Mouse (Mus musculus) kidney, embryonic 16.5 days (tissue): ENCODE measurements around the gene Ccdc34. TPM values are rescaled to one million over a fixed set of nuclear protein-coding genes. Genes with fewer than 3 reads are reported as not detected.

Experiments
- ATAC-seq: fragments of 200-750 bp; cut with Nextera tagmentation; 2 replicates; pipeline ENCODE4 v1.8.0; 2017; ENCODE audit warnings: moderate TSS enrichment; ENCODE audit not compliant: low FRiP score, low TSS enrichment
- H3K27ac ChIP-seq: fragments of 300-500 bp; sonication (generic); 2 replicates; pipeline ENCODE4 v1.5.1; 2014; ENCODE audit warnings: low read length
- H3K27me3 ChIP-seq: fragments of 300-500 bp; sonication (generic); 2 replicates; pipeline ENCODE4 v1.6.1; 2014; ENCODE audit warnings: low read length, control low read depth, mixed read lengths; ENCODE audit not compliant: insufficient read depth
- H3K36me3 ChIP-seq: fragments of 300-500 bp; sonication (generic); 2 replicates; pipeline ENCODE4 v1.6.1; 2014; ENCODE audit warnings: low read length, control low read depth, mixed read lengths; ENCODE audit not compliant: insufficient read depth
- H3K4me1 ChIP-seq: fragments of 300-500 bp; sonication (generic); 2 replicates; pipeline ENCODE4 v1.6.1; 2014; ENCODE audit warnings: low read length, control low read depth, mixed read lengths; ENCODE audit not compliant: insufficient read depth
- H3K4me2 ChIP-seq: fragments of 300-500 bp; sonication (generic); replicated peaks from 2 replicates; pipeline ENCODE4 v1.6.1; 2014; ENCODE audit warnings: low read depth, low read length
- H3K4me3 ChIP-seq: fragments of 300-500 bp; sonication (generic); 2 replicates; pipeline ENCODE4 v1.5.1; 2014; ENCODE audit warnings: mild to moderate bottlenecking, low read length
- H3K9ac ChIP-seq: fragments of 300-500 bp; sonication (generic); replicated peaks from 2 replicates; pipeline ENCODE4 v1.6.1; 2014; ENCODE audit warnings: low read length
- H3K9me3 ChIP-seq: fragments of 300-500 bp; sonication (generic); 2 replicates; pipeline ENCODE4 v1.6.1; 2016; ENCODE audit warnings: low read length, control low read depth
- WGBS: fragments of 180-500 bp; shearing (Covaris S2); extraction: QIAGEN DNeasy Blood & Tissue Kit; methylation state at CpG from one replicate; pipeline ENCODE4 v1.1.7; 2014; 5-methylcytosine and 5-hydroxymethylcytosine counted together
- polyA plus RNA-seq: library from polyadenylated mRNA; unstranded; fragments of >200 nt; fragmentation: Nextera tagmentation; extraction: Ambion mirVana; gene quantifications from 2 replicates; pipeline ENCODE4 v1.2.1, GENCODE M21; 2015

Gene Ccdc34
- polyA plus RNA-seq, 1 experiment from 2014 or later = 39.5 TPM

DNA sequence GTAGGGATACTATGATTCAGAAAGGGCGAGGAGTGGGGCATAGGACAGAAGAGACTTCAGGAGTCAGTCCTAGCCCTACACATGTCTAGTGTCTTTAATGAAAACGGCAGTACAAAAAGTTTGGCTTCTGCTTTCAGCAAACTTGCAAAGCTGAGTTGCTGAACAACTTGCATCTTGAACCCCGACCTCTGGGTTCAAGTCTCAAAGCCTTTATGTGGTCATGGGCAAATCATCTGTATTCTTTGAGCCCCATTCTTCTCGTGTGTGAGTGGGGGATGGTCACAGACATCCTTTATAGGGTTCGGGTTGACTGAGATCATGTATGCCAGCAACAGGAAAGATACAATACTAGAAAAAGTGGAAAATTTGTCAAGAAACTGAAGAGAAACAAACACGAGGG is 164.0 kb downstream of the Ccdc34 start:
- Histone ChIP-seq H3K36me3 (no peaks in the 10 kb centered on the region), H3K27ac (peak overlapping the region; percentile 52; the same call in 1 of the 2 replicates)
- 65% methylated on average over 6 of the region's 6 CpGs for WGBS

GRCm38 (mm10) chr2:110182248-110182647 is 164.6 kb downstream of the Ccdc34 start:
- Histone ChIP-seq H3K27ac (peak overlapping the region; percentile 52), H3K27me3 (no peaks in the 10 kb centered on the region), H3K9me3 (no peaks in the 10 kb centered on the region), H3K36me3 (no peaks in the 10 kb centered on the region), H3K9ac (no peak overlapping the region), H3K4me1 (peaks cover 68% of the 10 kb centered on the region), H3K4me3 (no peak overlapping the region), H3K4me2 (no peak overlapping the region)
- no peak for ATAC-seq
- WGBS = 46% methylated on average over 6 of the region's 6 CpGs

More for the DNA sequence above, 164.0 kb downstream of the Ccdc34 start:
- ATAC-seq = no peak
- no peaks in the 10 kb centered on the region for H3K27me3 ChIP-seq
- H3K4me3 ChIP-seq = no peak overlapping the region
- peaks cover 68% of the 10 kb centered on the region for H3K4me1 ChIP-seq
- H3K4me2 ChIP-seq = no peak overlapping the region
- H3K9me3 ChIP-seq = no peaks in the 10 kb centered on the region
- H3K9ac ChIP-seq = no peak overlapping the region

GRCm38 (mm10) chr2:110182795-110183486 is 165.3 kb downstream of the Ccdc34 start:
- Histone ChIP-seq H3K4me1 (peaks cover 70% of the 10 kb centered on the region), H3K27me3 (no peaks in the 10 kb centered on the region), H3K9ac (no peak overlapping the region), H3K9me3 (no peaks in the 10 kb centered on the region), H3K4me3 (no peak overlapping the region), H3K27ac (peak overlapping the region; percentile 52; the same call in 1 of the 2 replicates), H3K36me3 (no peaks in the 10 kb centered on the region), H3K4me2 (no peak overlapping the region)
- WGBS = 65% methylated on average over 4 of the region's 4 CpGs
- ATAC-seq = no peak

- 88% methylated on average over 1 of the region's 1 CpGs for WGBS
- H3K4me1 ChIP-seq = peaks cover 75% of the 10 kb centered on the region
- no peak overlapping the region for H3K27ac ChIP-seq
- H3K4me3 ChIP-seq = no peak overlapping the region
- H3K27me3 ChIP-seq = no peaks in the 10 kb centered on the region
- H3K4me2 ChIP-seq = no peak overlapping the region
- H3K9me3 ChIP-seq = no peaks in the 10 kb centered on the region
- no peak overlapping the region for H3K9ac ChIP-seq
- H3K36me3 ChIP-seq = no peaks in the 10 kb centered on the region
- ATAC-seq = no peak
These were observed 166.5 kb downstream of the Ccdc34 start for GRCm38 (mm10) chr2:110184071-110184470.

DNA sequence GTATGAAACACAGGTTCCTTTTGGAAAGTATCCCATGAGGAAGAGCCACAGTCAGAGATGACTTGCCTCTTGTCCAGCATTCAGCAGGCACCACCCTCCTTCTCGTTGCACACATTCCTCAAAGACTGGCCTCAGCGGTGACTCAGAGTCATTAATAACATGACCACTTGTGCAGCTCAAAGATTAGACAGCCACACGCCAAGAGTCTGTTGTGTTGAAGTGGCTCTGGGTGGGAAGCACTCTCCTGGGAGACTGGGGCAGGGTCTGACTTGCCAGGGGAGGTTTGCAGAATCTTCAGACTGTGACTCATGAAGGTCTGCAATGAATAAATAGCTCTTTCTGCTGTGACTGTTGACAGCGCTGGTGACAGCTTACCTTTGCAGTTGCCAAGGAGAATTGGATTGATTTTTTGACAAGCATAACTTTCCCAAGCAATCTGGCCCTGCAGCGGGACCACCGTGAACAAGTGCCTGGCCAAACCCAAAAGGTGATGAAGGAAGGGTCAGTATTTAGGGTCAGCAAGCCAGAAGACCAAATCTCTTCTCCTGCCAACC is 168.9 kb downstream of the Ccdc34 start:
- 33% methylated on average over 6 of the region's 6 CpGs for WGBS
- no peaks in the 10 kb centered on the region for H3K36me3 ChIP-seq
- H3K4me1 ChIP-seq = peaks cover 72% of the 10 kb centered on the region
- H3K9ac ChIP-seq = no peak overlapping the region
- H3K27ac ChIP-seq = peak overlapping the region; percentile 66
- H3K4me2 ChIP-seq = no peak overlapping the region
- no peak overlapping the region for H3K4me3 ChIP-seq
- ATAC-seq = peak; percentile 44; the same call in 1 of the 2 replicates
- H3K27me3 ChIP-seq = no peaks in the 10 kb centered on the region
- H3K9me3 ChIP-seq = no peaks in the 10 kb centered on the region

DNA sequence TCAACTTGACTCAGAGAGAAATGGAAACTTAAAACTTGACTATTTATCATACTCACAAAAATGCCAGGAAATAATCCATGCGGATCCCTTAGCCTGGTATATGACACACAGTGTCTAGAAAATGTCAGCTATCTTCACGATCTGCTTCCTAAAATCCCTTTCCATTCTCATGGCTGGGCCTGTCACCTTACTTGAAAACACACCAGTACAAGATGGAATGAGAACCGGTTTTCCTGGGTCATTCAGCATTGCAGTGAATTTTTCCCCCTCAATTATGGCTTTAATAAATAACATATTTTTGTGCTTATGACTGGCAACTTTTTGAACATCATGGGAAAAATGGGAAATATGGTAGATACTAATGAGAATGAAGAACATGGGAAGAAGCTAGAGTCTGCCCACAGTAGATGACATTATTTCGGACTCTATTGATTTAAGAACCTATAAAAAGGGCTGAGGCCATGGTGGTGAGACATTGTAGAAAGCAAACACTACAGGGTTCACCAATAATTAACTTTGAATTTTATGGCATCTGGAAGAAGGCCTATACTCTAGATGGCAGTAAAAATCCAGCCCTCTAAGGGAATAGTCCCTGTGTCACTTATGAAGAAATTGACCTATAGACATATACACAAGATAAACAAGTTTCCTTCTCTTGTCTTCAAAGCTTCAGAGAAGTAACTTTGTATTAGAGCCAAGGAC is 171.2 kb downstream of the Ccdc34 start:
- H3K4me3 ChIP-seq = no peak overlapping the region
- no peak overlapping the region for H3K9ac ChIP-seq
- no peaks in the 10 kb centered on the region for H3K36me3 ChIP-seq
- no peak for ATAC-seq
- WGBS = 54% methylated on average over 4 of the region's 4 CpGs
- no peaks in the 10 kb centered on the region for H3K9me3 ChIP-seq
- H3K4me2 ChIP-seq = no peak overlapping the region
- H3K4me1 ChIP-seq = peaks cover 74% of the 10 kb centered on the region
- H3K27ac ChIP-seq = peak overlapping the region; percentile 82
- no peaks in the 10 kb centered on the region for H3K27me3 ChIP-seq

DNA sequence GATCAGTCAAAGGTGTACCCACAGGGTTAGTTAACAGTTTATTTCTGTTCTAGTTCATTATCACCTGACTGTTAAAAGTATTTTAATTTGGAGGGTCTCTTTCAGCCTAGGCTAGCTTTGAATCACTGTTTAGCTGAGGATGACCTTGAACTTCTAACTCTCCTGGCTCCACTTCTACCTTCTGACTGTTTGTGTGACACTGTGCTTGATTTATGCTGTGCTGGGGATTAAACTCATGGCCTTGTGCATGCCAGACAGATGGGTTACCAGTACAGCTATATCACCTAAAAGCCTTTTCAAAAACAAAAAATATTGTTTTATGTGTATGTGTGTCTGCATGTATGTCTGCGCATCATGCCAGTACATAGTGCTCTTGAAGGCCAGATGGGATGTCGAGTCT is 172.8 kb downstream of the Ccdc34 start:
- Histone ChIP-seq H3K27me3 (no peaks in the 10 kb centered on the region), H3K9me3 (no peaks in the 10 kb centered on the region), H3K9ac (no peak overlapping the region), H3K27ac (peak overlapping the region; percentile 94; the same call in 1 of the 2 replicates), H3K4me2 (no peak overlapping the region), H3K36me3 (no peaks in the 10 kb centered on the region), H3K4me1 (peaks cover 77% of the 10 kb centered on the region), H3K4me3 (no peak overlapping the region)
- no peak for ATAC-seq
- 90% methylated on average over 2 of the region's 2 CpGs for WGBS

DNA sequence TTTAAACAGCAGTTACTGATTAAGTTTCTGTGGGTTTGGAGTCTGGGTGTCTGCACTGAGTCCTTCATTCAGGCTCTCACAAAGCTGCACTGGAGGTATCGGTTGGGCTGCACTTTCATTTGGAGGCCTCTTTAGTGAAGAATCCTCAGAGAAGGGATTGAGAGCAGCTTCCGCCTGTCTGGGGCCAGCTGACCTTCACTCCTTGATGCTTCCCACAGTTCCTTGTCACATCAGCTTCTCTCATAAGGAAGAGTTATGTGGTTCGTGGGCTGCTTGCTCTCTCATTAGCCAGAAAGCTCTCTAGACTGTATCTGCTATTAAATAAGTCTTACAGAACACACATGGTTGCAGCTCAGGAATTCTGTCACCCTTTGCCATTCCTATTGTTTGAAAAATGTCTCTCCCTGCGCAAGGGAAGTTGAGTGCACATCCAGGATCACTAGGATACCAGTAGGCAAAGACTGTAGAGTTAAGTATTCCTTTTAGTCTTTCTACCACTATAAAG is 173.6 kb downstream of the Ccdc34 start:
- H3K4me1 ChIP-seq = peaks cover 74% of the 10 kb centered on the region
- 0 out of 2 replicates have a peak overlapping the region, but pooled peaks have one; percentile 1 for H3K9ac ChIP-seq
- H3K27ac ChIP-seq = peak overlapping the region; percentile 94
- H3K36me3 ChIP-seq = no peaks in the 10 kb centered on the region
- H3K27me3 ChIP-seq = no peaks in the 10 kb centered on the region
- H3K4me3 ChIP-seq = no peak overlapping the region
- ATAC-seq = peak; percentile 1; the same call in 1 of the 2 replicates
- 20% methylated on average over 4 of the region's 4 CpGs for WGBS
- 0 out of 2 replicates have a peak overlapping the region, but pooled peaks have one; percentile 23 for H3K4me2 ChIP-seq
- H3K9me3 ChIP-seq = no peaks in the 10 kb centered on the region

GRCm38 (mm10) chr2:110191965-110192701 is 174.5 kb downstream of the Ccdc34 start:
- H3K4me3 ChIP-seq = no peak overlapping the region
- WGBS = 7% methylated on average over 15 of the region's 15 CpGs

More at GRCm38 (mm10) chr2:110191965-110192701, 174.5 kb downstream of the Ccdc34 start:
- Histone ChIP-seq H3K27me3 (no peaks in the 10 kb centered on the region), H3K9me3 (no peaks in the 10 kb centered on the region), H3K4me2 (peak overlapping the region; percentile 42), H3K4me1 (peaks cover 65% of the 10 kb centered on the region), H3K9ac (peak overlapping the region; percentile 20; the same call in 1 of the 2 replicates), H3K36me3 (no peaks in the 10 kb centered on the region), H3K27ac (peak overlapping the region; percentile 94)
- ATAC-seq = peak; percentile 89
